Mouse (Mus musculus): ENCODE measurements around the gene Sla2.

Sla2 gene

DNA sequence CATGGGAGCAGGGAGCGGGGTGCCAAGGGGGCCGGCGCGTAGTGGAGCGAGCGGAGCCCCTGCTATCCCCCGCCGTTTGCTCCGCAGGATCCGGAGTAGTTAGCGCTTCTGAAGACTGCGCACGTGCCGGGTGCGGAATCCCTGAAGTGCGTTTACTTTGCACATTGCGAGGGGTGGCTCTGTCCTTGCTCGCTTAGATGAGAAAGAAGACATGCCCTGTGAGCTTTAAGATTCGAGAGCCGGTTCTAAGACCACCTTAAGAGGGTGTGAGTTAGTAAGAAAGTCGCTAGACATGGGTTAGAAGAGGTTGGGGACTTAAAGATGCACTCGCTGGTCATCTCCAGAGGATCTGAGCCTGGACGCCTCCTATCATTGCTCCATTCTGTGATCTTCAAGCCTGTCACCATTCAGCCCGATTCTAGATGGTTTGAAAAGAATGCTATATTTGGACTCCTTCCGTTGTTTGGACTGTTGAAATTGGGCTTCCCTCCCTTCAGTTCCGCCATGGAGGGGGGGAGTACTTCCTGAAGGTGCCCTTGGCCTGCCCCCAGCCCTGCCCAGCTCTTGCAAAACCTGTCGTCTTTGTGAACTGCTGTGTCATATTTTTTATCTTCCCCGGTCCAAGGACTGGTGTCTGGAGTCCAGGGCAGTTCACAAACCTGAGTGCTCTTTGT is 23.4 kb downstream of the Sla2 start:
- DNase-seq: no peak

DNA sequence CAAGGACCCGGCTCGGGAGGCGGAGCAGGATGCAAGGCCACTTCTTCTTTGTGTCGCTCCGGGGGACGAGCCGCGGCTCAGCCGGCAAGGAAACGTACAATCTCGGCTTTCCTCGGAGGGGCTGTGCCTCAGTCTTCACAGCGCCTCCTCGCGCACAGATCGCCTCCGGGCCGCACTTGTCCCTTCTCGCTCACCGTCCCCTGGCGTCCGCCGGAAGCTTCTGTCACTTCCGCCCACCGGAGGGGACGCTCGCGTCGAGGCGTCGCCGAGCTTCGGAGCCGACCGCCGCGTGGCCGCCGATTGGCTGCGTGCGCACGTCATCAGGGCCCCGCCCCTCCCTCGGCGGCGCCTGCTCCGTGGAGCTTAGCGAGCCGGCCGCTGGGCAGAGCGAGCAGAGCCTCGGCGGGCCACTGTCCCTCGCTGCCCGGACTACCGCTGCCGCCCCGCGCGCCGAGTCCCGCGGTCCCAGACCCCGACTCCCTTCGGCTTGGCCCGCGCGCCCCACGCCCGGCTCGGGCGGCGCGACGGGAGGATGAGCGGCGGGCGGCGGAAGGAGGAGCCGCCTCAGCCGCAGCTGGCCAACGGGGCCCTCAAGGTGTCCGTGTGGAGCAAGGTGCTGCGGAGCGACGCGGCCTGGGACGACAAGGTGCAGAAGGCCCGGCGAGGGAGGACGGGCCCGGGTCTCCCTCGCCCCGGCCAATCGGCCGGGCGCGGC is 24.1 kb downstream of the Sla2 start, which contains the start of gene Rab5if:
Rab5if (plus strand) TSS at position 357 of the 715 bp plus-strand sequence.
- DNase-seq: peak; percentile 95

DNA sequence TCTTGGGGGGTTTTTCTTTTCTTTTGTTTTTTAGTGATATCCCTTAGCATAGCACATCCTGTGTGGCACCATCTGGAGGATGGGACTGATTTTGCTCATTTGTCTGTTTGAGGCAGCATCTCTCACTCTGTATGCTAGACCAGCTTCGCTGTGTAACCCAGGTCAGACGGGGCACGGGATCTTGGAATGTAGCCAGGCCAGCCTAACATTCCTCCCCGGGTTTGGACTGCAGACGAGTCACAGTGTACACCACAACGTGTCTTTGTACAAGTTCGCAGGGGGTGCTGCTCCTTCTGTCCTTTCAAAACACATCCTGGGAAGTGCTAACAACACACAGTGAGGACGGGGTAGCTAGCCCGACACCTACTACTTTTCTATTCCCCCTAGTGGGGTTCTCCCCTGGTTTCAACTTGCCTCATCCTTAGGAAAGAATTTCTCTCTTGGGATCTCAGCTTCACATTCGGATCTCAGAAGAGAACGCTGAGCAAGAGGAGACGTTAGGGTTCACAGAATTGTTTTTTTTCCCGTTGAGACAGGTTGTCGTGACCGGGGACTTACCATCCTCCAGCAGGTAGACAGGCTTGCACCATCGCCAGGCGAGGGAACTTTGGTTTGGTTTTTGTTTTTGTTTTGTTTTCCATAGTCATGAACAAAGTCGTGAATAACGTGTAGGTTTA is 24.8 kb downstream of the Sla2 start:
- no peak for DNase-seq

DNA sequence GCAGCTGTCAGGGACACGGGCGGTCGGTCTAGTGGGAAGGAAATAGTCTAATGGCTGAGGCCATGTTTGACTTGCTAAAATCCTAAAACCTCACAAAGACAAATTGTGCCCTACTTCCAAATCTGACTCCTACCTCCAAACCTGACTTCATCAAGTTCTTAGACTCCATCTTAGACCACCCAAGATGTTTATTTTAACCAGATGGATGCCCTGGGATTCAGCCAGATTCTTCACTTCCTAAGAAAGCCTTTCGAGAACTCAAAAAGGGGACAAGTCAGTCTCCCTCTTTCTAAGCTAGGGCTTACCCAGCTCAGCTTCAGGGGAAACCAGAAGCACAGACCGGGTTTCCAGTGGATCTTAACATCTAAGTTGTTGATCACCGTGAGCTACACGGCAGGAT is 28.3 kb downstream of the Sla2 start:
- DNase-seq: no peak

DNA sequence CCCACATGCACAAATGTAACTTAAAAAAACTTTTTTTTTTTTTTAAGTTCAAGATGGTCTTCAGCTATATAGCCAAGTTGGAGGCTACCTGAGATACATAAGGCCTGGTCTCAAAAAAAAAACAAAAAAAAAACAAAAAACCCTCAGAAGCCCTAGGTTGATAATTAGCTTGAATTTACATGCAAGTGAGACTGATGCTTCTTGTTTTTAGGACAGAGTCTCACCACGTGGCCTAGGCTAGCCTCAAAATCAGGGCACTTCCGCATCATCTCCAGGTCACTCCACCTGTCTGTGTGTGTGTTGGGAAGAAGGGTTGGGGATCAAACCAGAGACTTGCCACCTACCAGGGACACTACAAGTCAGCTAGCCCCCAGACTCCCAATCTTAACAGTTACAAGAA is 29.2 kb downstream of the Sla2 start, which contains the start of gene 4930518I15Rik:
4930518I15Rik (minus strand) TSS at position 112 of the 400 bp plus-strand sequence.
- DNase-seq: no peak

DNA sequence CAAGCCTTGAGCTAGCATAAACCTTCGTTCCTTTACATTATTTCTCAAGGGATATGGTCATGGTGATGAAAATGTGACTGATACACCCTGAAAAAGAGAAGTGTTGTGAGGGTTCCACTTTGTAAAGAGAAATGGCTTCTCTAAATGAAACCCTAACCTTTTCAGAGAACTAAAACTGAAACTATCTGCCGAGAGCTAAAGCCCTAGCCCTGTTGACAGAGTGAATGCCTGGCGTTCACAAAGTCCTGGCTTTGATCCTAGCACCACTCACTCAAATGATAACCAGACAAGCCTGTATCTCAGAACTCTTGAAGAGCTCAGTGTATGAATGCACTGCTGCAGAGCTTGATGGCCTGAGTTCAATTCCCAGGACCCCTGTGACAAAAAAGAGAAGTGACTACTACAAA is 29.6 kb downstream of the Sla2 start:
- DNase-seq: no peak

DNA sequence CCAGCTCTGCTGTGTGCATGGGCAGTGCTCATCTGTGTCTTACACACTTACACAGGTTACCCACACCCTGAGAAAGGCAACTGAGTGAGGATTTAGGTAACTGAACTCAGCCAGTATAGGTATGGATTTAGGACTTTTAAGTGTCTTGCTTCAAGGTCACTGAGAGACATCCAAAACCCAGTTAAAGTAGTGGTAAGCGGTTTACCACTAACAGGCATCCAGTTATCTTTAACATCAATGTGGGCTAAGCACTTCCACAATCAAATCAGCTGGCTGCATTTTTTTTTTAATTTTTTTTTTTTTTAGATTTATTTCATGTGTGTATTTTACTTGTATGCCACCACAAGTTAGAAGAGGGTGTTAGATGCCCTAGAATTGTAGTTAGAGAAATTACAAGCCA is 30.7 kb downstream of the Sla2 start:
- no peak for DNase-seq

DNA sequence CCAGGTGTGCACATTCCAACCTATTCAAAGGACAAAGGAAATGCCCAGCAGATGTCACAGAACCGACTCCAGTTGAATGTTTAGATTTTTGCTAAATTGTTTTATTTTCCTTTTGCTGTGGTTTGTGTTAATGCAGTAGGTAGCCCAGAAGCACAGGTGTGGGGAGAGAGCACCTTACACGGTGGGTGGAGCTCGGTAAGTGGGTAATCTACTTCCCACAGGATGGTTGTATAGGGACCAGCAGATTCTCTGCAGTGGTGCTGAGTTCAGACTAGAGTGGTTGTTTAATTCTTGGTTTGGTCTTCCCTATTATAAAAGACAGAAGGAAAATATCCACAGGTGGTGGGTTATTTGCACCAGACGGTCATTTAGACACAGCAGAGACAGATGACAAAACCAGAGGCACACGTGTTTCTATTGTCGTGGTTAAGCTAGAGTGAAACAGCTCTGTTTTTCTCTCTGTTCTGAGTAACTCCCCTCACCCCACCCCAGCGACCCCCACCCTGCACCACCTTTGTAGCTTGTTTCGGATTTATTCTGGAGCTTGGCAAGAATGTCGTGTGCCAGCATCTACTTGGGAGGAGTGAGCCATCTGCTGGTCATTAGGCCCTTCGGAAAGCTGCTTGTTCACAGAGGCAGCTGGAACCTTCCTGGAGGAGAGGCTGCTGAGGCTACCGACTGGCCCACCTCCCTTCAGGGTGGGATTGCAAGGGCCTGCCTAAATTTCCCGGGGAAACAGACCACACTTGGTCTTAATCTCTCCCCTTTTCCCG is 32.8 kb downstream of the Sla2 start:
- DNase-seq: peak; percentile 67

DNA sequence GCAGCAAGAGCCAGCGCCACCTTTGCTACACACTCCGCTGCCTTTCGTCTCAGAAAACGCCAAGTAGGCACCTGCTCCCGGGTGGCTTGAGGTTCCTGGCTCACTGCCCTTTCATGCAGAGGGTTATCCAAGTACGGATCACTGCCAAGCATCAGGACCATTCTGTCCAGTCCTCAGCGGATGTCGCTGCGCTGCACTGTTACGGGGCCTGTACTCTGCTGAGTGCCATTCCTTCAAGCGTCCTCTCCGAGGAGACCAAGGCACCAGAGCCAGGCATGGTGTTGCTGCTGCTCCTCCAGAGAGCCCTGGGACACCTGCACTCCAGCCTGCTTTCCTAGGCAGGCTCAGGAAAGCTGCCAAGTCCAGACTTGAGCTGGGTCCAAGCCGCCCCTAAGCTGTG is 33.4 kb downstream of the Sla2 start:
- DNase-seq: peak; percentile 26

DNA sequence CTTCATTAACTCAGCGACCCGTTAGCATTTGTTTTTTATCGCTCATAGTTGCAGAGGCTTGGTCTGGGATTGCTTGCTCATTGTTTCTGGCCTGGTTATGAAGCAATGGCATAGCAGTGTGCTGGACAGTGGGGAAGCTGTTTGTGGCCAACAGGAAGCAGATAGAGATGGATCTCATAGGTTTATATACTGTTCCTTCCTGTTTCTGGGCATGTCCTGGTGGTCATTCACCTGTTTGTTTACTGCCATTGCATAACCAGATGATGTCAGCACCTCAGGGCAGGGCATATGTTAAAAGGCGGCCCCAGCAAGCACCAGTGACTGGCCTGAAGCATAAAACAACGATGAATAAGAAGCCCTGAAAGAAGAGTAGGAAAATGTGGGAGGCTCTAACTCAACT is 36.5 kb downstream of the Sla2 start:
- DNase-seq: no peak

DNA sequence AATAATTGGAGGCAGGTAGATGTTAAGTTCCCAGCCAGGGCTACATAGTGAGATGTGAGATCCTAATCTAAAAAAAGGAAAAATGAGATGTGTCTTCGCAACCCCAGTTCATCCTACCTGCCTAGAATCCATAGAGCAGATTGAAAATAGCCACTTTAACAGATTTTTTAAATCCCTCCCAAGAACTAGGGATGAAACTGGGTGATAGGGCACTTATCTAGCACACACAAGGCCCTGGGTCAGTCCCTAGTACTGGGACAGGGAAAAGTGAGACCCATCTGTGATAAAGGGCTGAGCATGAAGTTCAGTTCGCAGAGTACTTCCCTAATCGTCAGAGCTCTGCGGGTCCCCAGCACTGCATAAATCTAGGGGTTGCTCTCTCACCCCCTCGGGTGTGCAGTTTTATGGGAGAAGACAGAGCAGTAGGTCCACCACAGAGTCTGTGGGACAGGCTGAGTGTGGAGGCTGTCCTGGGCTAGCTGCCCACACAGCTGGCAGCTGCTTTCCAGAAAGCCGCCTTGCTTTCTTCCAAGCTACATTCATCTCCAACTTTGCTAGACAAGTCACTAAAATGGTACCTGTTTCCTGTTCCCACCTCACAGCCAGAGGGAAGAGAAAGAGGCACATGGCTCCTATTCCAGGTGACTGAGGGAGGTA is 38.3 kb downstream of the Sla2 start:
- DNase-seq: no peak

DNA sequence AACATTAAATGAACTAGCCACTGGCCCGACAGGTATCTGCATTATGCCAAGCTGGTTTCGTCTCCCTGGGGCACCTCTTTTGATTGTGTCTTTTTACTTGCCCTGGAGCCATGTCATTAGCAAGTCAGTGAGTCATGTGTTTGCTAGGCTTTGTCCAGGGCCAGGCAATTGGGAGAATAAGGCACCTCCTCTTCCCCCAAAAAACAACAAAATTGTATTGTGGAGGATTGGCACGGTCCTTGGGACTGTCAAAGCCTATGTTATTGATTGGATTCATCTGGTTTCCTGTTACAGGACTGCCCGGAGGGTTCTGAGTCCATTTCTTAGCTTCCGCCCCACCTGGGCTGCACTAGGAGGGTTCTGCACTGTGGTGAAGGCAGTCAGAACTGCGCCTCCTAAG is 39.3 kb downstream of the Sla2 start:
- DNase-seq: no peak

DNA sequence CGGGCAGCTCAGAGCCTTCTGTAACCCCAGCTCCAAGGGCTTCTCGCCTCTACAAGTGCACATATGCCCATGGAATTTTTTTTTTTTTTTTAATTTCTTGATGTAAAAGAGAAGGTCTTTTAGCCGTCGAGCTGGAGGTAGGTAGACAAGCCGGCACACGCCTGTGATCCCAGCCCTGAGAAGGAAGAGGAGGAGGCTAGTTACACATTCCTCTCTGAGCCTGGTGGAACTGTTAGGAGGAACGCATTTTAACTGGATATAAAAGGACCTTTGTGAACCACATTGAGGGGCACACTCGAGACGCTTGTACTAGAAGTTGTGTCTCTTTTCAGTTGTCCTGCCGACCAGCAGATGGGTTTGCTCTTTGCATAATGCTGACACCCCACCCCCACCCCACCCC is 42.3 kb downstream of the Sla2 start:
- no peak for DNase-seq

DNA sequence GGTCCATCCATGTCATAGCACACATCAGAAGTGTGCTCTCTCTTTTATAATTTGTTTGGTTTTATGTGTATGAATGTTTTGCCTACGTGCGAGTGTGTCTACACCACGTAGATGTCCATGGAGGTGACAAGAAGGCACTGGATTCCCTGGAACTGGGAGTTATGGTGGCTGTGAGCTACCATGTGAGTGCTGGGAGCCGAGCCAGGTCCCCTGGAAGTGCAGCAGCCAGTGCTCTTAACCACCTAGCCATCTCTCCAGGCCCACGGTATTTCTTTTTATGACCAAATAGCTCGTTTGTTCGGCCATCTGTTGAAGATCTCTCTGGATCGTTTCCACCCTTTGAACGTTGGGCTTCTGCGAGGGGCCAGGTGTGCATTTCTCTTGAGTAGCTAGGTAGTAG is 43.7 kb downstream of the Sla2 start:
- no peak for DNase-seq

DNA sequence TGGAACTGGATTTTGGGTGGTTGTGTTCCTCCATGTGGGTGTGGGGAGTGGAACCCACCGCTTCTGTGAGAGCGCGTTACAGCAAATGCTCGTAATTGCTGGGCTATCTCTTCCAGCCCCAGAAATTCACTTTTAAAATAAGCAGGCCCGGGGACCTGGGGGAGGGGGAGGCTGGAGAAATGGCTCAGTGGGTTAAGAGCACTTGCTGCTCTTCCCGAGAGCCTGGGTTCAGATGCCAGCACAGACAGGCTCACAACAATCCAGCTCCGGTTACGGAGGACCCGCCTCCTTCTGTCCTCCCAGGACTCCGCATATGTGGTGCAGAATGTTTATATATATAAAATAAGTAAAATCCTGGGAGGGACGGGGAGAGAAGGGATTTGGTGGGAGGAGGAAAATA is 44.3 kb downstream of the Sla2 start:
- DNase-seq: no peak

DNA sequence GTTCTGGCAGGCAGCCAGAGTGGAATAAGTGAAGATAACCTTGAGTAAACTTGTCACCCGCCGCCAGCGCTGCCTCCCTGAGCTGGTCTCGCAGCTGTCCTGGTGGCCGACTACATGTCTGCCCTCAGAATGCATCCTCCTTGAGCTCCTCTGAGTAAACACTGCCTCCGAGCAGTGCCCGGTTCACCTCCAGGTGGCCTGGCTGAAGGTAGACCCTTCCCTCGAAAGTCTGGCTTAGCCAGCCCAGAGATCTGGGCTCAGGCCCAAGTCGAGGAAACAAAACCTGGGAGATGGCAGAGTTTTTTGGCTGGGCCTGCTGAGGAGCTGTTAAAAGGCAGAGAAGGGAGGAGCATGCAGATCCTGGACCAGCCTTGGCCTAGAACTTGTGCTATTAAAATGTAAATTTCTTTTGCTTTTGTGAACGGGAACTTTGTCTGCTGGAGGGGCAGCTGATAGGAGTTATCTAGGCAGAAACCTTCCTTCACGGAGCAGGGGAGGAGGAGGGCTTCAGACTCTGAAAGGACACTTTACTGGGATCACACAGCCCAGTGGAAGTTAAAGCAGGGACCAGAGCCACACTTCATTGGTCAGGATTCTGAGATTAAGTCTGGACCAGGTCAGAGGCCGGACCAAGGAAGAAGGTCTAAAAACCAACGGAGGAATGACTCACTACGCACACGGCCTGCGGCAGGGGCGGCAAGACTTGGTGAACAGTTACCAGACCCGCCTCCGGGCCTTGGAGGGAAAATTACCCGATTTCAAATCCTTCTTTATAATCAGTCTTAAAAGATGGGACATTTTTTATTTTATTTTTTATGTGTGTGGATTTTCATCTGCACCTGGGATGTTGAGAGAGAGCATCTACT is 44.9 kb downstream of the Sla2 start:
- DNase-seq: no peak

DNA sequence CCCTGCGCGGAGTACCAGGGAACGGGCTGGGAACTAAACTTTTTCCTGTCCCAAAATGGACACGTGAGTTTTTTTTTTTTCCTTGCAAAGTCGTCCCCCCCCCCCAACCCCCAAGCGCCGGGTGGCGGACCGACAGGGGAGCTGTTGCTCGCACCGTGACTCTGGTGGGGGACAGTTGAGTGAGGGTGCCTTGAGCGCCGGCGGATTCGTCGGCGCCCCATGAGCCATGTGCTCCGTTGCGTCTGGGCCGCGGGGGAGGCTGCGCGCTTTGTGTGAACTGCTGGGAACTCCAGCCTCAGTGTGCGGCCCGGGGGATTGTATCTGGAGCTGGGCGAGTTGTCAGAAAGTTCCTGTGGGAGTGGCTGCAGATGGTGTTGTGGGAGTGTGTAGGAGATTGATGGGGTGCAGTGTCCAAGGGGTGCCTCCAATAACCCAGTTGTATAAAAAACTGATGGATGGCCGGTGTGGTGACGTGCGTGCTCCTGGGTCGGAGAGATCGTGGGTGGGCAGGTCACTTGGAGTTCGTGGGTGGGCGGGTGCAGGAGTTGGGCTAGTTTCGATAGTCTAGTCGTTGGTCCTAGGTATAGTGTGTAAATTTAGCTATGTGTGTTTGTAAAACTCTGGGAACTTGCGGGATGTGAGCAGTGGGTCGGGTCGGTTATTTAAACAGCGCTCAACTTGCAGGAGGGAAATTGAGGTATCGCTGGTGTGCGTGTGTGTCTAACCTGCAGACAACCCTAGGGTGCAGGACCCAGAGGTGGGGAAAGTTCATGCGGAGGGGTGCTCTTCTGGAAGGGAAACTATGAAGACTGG is 45.8 kb downstream of the Sla2 start:
- DNase-seq: no peak

DNA sequence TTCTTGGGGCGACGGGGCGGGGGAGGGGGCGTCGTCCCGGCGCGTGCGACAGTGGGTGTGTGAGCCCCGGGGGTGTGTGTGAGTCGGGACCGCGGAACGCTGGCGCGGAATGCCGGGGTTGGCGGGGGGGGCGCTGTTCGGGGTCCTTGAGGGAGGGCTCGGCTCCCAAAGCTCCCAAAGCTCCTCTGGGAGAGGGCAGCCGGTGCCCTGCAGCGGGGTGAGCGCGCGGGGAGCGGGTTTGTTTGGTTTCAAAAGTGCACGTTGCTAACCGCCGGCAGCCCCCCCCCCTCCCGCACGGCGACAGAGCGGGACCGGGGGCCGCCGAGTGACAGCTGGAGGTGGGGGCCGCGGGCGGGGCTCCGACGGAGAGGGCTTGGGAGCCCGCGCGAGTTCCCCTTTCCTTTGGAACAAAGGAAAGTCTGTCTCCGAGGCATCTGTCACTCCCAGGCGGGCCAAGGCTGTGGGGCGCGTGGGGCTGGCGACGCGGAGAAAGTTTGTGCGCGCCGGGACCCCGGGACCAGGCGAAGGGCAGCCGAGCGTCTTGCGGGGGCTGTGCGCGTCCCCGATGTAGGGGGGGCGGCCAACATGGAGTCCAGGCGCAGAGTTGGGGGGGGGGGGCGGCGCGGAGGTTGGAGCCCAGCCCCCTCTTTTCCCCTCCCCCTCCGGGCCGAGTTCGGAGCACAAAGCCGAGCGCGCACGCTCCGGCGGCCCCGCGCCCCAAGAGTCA is 46.5 kb downstream of the Sla2 start:
- no peak for DNase-seq

DNA sequence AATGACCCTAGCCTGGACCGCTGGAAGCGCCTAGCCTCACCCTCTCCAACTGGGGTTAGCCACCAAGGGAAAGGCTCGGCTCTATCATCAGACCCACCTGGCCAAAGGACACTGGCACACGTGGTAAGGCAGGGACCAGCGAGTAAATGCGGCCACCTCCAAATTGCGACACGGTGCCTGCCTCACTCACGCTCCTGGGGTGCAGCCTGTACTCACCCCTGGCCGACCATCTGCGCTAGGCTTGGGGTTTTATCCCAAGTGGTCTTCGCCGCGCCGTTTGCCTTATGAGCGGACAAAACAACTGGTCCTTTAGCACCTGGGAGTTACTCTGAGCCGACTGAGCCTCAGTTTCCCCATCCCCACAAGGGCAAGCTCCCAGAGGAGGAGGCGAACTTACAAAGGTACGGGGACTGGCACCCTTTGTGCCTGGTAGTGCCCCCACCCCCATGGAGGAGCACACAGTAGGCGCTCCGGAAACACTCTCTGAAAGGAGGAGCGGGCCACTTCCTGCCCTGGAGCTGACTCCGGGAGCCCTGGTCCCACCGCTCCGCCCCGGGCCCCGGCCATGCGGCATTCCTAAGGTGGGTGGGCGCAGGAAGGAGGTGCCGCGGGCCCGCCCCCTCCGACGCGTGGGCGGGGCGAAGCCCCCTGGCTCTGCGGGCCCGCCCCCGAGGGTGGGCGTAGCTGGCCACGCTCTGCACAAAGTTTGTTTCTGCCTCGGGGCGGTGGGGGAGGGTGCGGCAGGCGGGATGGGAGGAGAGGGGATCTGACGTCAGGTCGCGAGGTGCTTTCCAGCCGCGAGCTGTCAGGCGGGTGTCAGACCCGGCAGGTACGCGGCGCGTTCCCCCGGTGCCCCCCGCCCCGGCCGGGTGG is 47.4 kb downstream of the Sla2 start, which contains the start of gene Tgif2:
Tgif2 (plus strand) TSS at position 689 of the 873 bp plus-strand sequence.
- no peak for DNase-seq
